Mouse (Mus musculus) hindbrain, embryonic 16.5 days (tissue): ENCODE results near the gene Dcun1d4. TPM values are rescaled to one million over a fixed set of nuclear protein-coding genes. Genes with fewer than 3 reads are reported as not detected.
A peak's percentile ranks its signal among the peaks of the same experiment; 100 is the strongest.

Experiments used
- ATAC-seq: fragments of 200-750 bp; cut with Nextera tagmentation; 2 replicates; pipeline ENCODE4 v1.8.0; 2017; ENCODE audit warnings: moderate TSS enrichment, moderate library complexity
- H3K27ac ChIP-seq: fragments of 300-500 bp; sonication (generic); 2 replicates; pipeline ENCODE4 v1.5.1; 2014; ENCODE audit warnings: low read depth, mild to moderate bottlenecking, control low read depth, low read length, moderate library complexity
- H3K27me3 ChIP-seq: fragments of 300-500 bp; sonication (generic); replicated peaks from 2 replicates; pipeline ENCODE4 v1.6.1; 2014; ENCODE audit warnings: low read length; ENCODE audit not compliant: control insufficient read depth, insufficient read depth
- H3K36me3 ChIP-seq: fragments of 300-500 bp; sonication (generic); 2 replicates; pipeline ENCODE4 v1.6.1; 2014; ENCODE audit warnings: mild to moderate bottlenecking, low read length, moderate library complexity, mixed read lengths; ENCODE audit not compliant: control insufficient read depth, insufficient read depth
- H3K4me1 ChIP-seq: fragments of 300-500 bp; sonication (generic); 2 replicates; pipeline ENCODE4 v1.6.1; 2014; ENCODE audit warnings: low read depth, low read length; ENCODE audit not compliant: control insufficient read depth, insufficient read depth
- H3K4me2 ChIP-seq: fragments of 300-500 bp; sonication (generic); 2 replicates; pipeline ENCODE4 v1.6.1; 2014; ENCODE audit warnings: mild to moderate bottlenecking, low read length, control low read depth, moderate library complexity
- H3K4me3 ChIP-seq: fragments of 300-500 bp; sonication (generic); 2 replicates; pipeline ENCODE4 v1.5.1; 2014; ENCODE audit warnings: mild to moderate bottlenecking, low read length, control low read depth, moderate library complexity
- H3K9ac ChIP-seq: fragments of 300-500 bp; sonication (generic); 2 replicates; pipeline ENCODE4 v1.6.1; 2014; ENCODE audit warnings: low read depth, mild to moderate bottlenecking, control low read depth, low read length, moderate library complexity
- H3K9me3 ChIP-seq: fragments of 300-500 bp; sonication (generic); 2 replicates; pipeline ENCODE4 v1.6.1; 2014; ENCODE audit warnings: mild to moderate bottlenecking, low read length, moderate library complexity; ENCODE audit not compliant: control insufficient read depth
- WGBS: fragments of 180-500 bp; shearing (Covaris S2); extraction: QIAGEN DNeasy Blood & Tissue Kit; methylation state at CpG from one replicate; pipeline ENCODE4 v1.1.7; 2014; 5-methylcytosine and 5-hydroxymethylcytosine counted together
- polyA plus RNA-seq: library from polyadenylated mRNA; unstranded; fragments of >200 nt; fragmentation: Nextera tagmentation; extraction: Ambion mirVana; gene quantifications from 2 replicates; pipeline ENCODE4 v1.2.1, GENCODE M21; 2015

The Dcun1d4 gene
- polyA plus RNA-seq, 1 experiment from 2014 or later: 44.8 TPM

DNA sequence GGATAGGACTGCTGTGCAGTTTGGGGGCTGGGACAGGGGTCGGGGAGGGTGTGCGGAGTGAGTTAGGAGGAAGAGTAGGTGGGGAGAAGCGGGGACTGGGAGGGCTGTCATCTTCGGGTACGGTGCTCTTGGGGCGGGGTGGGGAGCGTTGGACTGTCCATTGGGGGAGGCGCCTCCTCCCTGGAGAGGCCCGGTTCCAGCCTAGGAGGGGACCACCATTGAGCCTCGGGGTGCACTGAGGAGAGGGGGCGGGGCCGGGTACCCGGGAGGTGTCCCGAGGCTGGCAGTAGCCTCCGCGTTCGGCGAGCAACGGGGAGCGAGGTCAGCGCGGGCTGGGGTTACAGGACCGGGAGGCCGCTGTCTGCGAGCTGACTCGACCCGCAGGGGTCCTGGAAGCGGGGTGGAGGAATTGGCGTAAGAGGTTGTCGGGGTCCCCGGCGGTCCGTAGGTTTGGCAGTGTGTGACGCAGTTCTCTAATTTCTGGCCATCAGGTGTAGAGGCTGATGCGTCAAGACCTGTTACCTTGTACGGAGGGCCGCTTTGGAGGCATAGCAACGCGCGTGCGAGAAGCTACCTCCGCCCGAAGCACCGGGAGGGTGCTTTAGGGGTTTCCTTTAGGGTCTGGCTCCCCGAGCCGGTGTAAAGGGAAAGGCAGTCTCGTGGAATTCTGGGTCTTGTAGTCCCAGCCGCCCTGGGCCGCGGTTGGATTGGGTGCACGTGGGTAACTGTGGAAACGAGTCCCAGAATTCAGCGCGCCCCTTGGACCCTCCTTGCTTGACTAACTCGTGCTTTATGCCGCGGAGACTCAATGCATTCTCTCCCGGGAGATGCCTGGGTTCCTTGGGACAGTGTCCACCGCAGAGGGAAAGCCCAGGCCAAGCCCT lies 11.3 kb downstream of the Dcun1d4 start:
- Histone ChIP-seq H3K4me1 (peaks cover 11% of the 10 kb centered on the region), H3K36me3 (no peaks in the 10 kb centered on the region), H3K9ac (peak overlapping the region; percentile 80), H3K27ac (peak overlapping the region; percentile 94), H3K4me3 (peak overlapping the region; percentile 89), H3K9me3 (no peaks in the 10 kb centered on the region), H3K4me2 (peak overlapping the region; percentile 84), H3K27me3 (no peaks in the 10 kb centered on the region)
- 0% methylated on average over 49 of the region's 59 CpGs for WGBS
- peak; percentile 77 for ATAC-seq

DNA sequence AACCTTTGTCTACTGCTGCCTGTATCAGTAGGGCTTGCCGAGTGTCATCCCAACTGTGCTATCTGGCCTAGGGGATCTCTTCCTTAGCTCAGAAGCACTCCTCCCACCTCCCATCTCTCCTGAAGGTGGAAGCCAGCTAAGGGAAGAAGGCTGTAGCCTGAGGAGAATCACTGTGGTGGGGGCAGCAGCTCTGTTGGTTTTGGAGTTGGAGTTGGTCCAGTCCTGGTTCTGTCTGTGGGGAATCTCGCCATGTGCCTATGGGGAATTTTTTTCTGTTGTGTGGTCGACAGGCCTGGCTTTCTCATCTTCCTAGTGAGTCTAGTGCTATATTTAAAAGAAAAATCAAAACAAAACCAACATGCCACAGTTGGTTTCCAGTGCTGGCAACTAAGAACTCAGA lies 16.6 kb downstream of the Dcun1d4 start:
- no peaks in the 10 kb centered on the region for H3K36me3 ChIP-seq
- H3K9me3 ChIP-seq: no peaks in the 10 kb centered on the region
- ATAC-seq: no peak
- no peak overlapping the region for H3K9ac ChIP-seq
- 73% methylated on average over 3 of the region's 3 CpGs for whole genome bisulfite sequencing
- no peaks in the 10 kb centered on the region for H3K27me3 ChIP-seq
- H3K4me1 ChIP-seq: peaks cover 6% of the 10 kb centered on the region
- no peak overlapping the region for H3K27ac ChIP-seq
- no peak overlapping the region for H3K4me3 ChIP-seq
- H3K4me2 ChIP-seq: no peak overlapping the region

DNA sequence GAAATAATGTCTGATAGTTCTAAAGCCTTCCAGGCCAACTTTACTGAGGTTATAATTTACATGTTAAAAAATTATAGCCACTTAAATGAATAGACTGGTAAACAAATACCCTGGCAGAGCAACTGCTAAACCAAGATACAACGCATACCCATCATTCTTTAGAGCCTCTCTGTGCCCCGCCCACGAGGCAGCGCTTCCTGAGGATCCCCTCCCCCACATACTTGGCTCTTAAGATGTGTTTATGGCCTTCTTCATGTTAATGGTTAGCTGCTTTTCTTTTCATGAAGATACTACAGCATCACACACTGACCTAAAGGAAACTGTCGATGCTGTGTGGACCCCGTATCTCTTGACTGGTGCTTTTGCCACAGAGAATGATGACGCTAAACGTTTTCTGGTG lies 17.8 kb downstream of the Dcun1d4 start:
- no peak overlapping the region for H3K4me2 ChIP-seq
- no peaks in the 10 kb centered on the region for H3K36me3 ChIP-seq
- 80% methylated on average over 8 of the region's 8 CpGs for WGBS
- H3K27ac ChIP-seq: no peak overlapping the region
- no peak overlapping the region for H3K4me3 ChIP-seq
- no peak for ATAC-seq
- H3K9me3 ChIP-seq: no peaks in the 10 kb centered on the region
- H3K4me1 ChIP-seq: peaks cover under 1% of the 10 kb centered on the region; the same call in 1 of the 2 replicates
- H3K27me3 ChIP-seq: no peaks in the 10 kb centered on the region
- H3K9ac ChIP-seq: no peak overlapping the region

DNA sequence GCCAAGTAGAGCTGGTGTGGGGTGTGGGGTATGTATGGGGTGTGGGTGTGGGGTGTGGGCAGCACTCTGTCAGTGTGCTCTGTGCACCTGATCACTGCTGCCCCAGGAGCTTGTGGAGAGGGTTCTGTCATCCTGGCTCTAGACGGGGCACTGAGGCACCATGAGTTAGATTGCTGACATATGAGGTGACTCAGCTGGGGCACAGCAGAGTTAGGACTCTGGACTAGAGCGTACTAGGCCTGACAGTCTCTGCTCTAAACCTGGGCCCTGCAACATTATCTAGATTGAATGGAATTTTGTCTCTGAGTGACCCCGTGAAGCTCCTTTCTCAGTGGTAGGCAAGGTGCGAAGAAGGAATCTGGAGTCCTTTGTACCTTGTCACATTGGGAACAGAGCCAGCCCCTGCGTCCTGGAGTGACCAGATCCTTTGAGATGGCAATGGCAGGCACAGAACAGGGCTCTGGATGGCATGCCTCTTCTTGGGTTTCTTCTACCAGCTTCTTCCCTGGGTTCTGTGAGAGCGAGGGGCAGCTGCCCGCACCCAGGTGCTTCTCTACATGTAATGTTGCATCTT lies 20.2 kb downstream of the Dcun1d4 start:
- H3K9me3 ChIP-seq: no peaks in the 10 kb centered on the region
- no peaks in the 10 kb centered on the region for H3K27me3 ChIP-seq
- 83% methylated on average over 7 of the region's 7 CpGs for WGBS

DNA sequence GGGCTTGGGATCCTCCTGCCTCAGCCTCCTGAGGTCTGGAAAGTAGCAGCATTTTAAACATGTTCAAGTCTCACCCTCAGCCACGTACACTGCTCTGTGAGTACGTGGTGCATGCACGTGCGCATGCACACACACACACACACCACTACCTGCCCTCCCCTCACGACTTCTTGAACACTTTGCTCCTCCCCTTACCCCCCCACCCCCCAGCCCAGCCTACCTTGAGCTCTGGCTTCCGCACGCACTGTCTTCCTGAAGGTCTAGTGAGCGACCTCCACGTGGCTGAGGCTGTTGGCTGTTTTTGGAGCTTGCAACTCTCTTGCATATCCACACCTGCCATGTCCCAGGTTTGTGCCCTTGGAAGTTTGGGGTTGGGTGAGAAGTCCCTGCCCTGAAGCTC lies 21.6 kb downstream of the Dcun1d4 start:
- H3K9me3 ChIP-seq: no peaks in the 10 kb centered on the region
- 92% methylated on average over 9 of the region's 9 CpGs for WGBS
- H3K4me1 ChIP-seq: no peaks in the 10 kb centered on the region
- no peak overlapping the region for H3K27ac ChIP-seq
- H3K4me2 ChIP-seq: no peak overlapping the region
- no peaks in the 10 kb centered on the region for H3K27me3 ChIP-seq
- no peak overlapping the region for H3K4me3 ChIP-seq
- no peaks in the 10 kb centered on the region for H3K36me3 ChIP-seq
- no peak for ATAC-seq
- no peak overlapping the region for H3K9ac ChIP-seq

More for the DNA sequence above, 20.2 kb downstream of the Dcun1d4 start:
- Histone ChIP-seq H3K36me3 (no peaks in the 10 kb centered on the region), H3K4me1 (no peaks in the 10 kb centered on the region), H3K27ac (no peak overlapping the region), H3K4me3 (no peak overlapping the region), H3K9ac (no peak overlapping the region), H3K4me2 (no peak overlapping the region)
- peak; percentile 5; the same call in 1 of the 2 replicates for ATAC-seq

DNA sequence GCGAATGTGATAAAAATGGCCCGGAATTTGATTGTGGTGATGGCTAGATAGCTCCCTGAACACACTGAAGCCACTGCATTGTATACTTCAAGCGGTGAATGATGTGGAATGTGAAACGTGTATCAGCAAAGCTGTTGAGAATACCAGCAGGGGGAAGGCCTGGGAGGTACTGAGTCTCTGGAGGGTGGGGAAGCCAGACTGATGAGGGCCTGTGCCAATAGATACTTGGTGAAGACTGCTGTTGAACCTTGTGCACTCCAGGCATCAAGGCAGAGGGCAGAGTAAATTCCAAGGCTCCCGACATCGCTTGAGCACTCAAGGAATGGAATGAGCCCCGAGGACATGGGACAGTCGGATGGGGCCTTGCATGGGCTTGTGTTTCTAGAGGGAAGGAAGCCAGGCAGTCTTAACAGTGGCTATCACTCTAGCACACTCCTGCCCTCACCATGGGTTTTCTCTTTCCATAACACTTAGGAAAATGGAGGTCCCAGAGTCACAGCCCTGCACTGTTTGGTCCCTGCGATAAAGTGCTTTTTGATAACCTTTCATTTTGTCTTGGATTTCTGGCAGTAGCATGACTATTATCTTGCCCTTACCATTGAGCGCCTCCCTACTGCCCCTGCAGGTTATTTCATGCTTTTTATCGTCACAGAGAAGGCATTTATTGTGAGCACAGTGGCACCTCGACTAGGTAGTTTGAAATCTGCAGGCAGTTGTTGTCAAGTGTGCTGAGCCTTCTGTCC lies 22.4 kb downstream of the Dcun1d4 start:
- no peak for ATAC-seq
- Histone ChIP-seq H3K27me3 (no peaks in the 10 kb centered on the region), H3K9ac (no peak overlapping the region), H3K4me2 (no peak overlapping the region), H3K27ac (no peak overlapping the region), H3K36me3 (no peaks in the 10 kb centered on the region), H3K4me1 (no peaks in the 10 kb centered on the region), H3K4me3 (no peak overlapping the region), H3K9me3 (no peaks in the 10 kb centered on the region)
- 68% methylated on average over 12 of the region's 12 CpGs for WGBS

DNA sequence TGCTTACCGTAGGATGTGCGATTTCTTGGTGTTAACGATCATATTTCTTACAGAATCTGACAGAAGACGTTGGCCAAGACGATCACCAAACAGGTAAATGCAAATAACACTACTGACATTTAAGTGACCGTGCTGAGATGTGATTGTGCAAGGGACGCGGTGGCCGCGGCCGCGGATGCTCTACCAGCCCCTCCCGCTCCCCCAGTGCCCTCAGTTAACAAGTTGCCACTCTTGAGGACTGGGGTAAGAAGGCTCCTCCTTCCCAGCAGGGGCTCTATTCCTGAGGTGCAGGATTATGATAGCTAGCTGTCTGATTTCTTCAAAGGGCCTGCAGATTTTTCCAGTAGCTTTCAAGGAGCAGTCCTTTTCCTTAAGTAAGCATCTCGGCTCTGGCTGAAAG lies 30.3 kb downstream of the Dcun1d4 start:
- WGBS: 87% methylated on average over 14 of the region's 14 CpGs
- Histone ChIP-seq H3K4me1 (peaks cover 2% of the 10 kb centered on the region), H3K9me3 (no peaks in the 10 kb centered on the region), H3K27ac (no peak overlapping the region), H3K4me2 (no peak overlapping the region), H3K27me3 (no peaks in the 10 kb centered on the region), H3K9ac (no peak overlapping the region), H3K4me3 (no peak overlapping the region), H3K36me3 (peaks cover 7% of the 10 kb centered on the region)
- no peak for ATAC-seq

DNA sequence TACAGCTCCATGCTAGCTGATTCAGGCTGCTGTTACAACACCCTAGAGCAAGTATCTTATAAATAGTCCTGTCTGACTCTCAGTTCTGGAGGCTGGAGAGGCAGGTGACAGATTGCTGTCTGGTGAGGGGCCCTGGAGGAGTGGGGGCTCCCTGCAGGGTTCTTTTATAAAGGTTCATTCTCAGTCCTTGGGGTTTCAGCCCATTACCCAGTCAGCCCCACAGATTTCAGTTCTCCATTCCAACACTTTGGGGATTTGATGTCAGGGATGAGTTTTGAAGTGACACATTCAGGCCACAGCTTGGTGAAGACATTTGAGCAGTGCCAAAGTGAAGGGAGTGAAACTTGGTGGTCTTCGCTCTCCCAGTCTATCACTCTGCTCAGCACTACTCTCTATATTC lies 31.4 kb downstream of the Dcun1d4 start:
- Histone ChIP-seq H3K27ac (no peak overlapping the region), H3K4me2 (no peak overlapping the region), H3K4me1 (peaks cover 2% of the 10 kb centered on the region), H3K4me3 (no peak overlapping the region), H3K36me3 (peaks cover 10% of the 10 kb centered on the region), H3K27me3 (no peaks in the 10 kb centered on the region), H3K9ac (no peak overlapping the region), H3K9me3 (no peaks in the 10 kb centered on the region)
- WGBS: 100% methylated on average over 1 of the region's 1 CpGs
- ATAC-seq: no peak

DNA sequence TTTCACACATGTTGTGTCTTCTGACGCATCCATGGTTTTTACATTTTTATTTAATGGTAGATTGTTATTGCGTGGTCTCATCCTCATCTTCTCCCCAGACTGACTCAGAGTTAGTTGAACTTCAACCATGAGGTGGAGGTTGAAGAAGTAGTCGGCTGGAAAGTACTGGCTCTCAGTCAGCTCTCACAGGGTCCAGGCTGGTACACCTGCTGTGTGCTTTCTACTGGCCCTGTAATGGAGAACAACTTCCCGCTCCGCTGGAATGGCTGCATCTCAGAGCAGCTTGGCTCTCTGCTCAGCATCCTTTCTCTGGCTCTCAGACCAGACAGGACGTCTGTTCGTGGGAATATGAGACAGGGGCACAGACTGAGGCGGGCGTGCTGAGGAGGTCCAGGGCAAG lies 31.9 kb downstream of the Dcun1d4 start:
- 78% methylated on average over 9 of the region's 9 CpGs for WGBS
- ATAC-seq: no peak
- no peak overlapping the region for H3K9ac ChIP-seq
- H3K27ac ChIP-seq: no peak overlapping the region
- no peak overlapping the region for H3K4me2 ChIP-seq
- no peak overlapping the region for H3K4me3 ChIP-seq
- H3K27me3 ChIP-seq: no peaks in the 10 kb centered on the region
- peaks cover 10% of the 10 kb centered on the region for H3K36me3 ChIP-seq
- H3K9me3 ChIP-seq: no peaks in the 10 kb centered on the region
- peaks cover 2% of the 10 kb centered on the region for H3K4me1 ChIP-seq
